Mouse (Mus musculus) gastrocnemius, adult 2 months (tissue): ENCODE measurements around the gene Foxo3. TPM values are rescaled to one million over a fixed set of nuclear protein-coding genes. Genes with fewer than 3 reads are reported as not detected.

Source experiments
- DNase-seq: peaks from one replicate; pipeline ENCODE4 v3.0.0; 2022
- H3K27ac ChIP-seq: fragments of 200-600 bp; 2 replicates; pipeline ENCODE4 v1.8.1; 2022; ENCODE audit warnings: mild to moderate bottlenecking
- H3K4me3 ChIP-seq: fragments of 200-600 bp; 2 replicates; pipeline ENCODE4 v1.8.1; 2022; ENCODE audit warnings: mild to moderate bottlenecking, moderate library complexity
- CTCF ChIP-seq: fragments of 200-600 bp; IDR thresholded peaks from 2 replicates; pipeline ENCODE4 v1.8.1; 2022; ENCODE audit warnings: antibody characterized with exemption, mild to moderate bottlenecking, moderate library complexity
- intact Hi-C: fragments of 180-260 bp; cut with DNase I; formaldehyde crosslinking; loops from one replicate; pipeline ENCODE4 v1.15.1; 2025
- total RNA-seq, 2 experiments: library from RNA; stranded (reverse); gene quantifications; 2 replicates each; pipeline ENCODE4 v1.2.3; 2021

Foxo3 gene
- total RNA-seq, 2 experiments from 2014 or later = 25.7 to 40.5 TPM

DNA sequence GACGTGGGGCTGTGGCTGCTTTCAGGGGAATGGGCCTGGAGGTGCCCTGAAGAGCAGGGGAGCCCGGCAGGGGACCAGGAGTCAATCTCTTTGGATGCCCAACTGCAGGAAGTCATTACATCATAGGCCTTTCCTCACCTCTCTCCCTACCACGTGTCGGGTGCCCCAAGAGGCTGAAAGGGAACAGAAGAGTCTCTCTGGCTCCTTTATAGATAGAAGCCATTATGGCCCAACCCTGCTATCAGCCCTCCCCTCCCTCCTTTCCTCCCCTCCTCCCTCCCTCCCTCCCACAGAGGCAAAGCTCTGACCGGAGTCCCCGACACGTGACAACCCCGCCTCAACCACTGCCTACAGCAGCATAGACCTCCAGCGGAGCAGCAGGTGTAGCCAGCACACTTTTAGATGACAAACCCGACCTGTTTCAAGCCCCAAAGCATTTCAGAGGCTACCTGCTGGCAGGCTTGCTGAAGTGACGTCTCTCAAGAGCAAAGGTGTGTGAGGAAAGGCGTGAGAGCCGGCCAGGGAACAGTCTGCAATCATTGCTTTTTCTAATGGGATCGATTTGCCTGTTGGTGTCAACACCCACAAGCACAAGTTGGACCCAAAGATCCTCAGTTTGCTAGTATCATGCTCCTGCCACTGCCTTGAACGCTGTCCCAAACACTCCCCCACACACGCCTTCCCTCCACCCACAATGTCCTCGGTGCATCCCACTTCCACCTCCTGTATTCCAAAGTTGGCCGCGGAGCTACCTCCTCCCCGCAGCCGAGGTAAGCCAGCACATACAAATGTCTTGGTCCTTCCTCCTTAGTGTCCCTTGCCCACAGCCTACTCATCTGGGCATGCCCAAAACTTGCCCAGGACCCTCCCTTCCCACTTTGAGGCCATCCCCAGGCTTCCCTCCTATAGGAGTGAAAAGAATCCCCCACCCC lies 2.5 kb downstream of the Foxo3 start:
- no peak for TF ChIP-seq CTCF
- DNase-seq = peak; percentile 51
- intact Hi-C loops = loop anchor here (5.0 kb wide), 1 partner anchor 182 kb away; no protein-coding TSS in a partner anchor
- H3K4me3 ChIP-seq = peak overlapping the region; percentile 84
- peak overlapping the region; percentile 100 for H3K27ac ChIP-seq

DNA sequence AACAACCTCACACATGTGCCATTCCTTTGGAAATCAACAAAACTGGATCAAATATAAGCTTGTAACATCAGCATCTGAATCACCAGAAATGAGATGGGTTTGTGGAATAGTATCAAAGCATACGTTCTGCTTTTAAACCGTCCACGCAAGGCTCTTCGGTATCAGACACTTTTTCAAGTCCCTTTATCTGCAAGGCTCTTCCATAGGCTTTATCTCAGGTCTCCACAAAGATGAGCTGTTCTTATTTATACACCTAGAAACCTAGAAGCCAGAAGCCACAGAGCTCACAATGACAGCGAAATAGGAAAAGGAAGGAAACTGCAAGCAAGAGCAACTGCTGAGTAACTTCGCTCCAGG lies 3.2 kb downstream of the Foxo3 start:
- peak overlapping the region; percentile 100 for H3K27ac ChIP-seq
- no peak for DNase-seq
- H3K4me3 ChIP-seq = peak overlapping the region; percentile 84
- no peak for TF ChIP-seq CTCF
- intact Hi-C loops = loop anchor here (5.0 kb wide), 1 partner anchor 181 kb away; no protein-coding TSS in a partner anchor

DNA sequence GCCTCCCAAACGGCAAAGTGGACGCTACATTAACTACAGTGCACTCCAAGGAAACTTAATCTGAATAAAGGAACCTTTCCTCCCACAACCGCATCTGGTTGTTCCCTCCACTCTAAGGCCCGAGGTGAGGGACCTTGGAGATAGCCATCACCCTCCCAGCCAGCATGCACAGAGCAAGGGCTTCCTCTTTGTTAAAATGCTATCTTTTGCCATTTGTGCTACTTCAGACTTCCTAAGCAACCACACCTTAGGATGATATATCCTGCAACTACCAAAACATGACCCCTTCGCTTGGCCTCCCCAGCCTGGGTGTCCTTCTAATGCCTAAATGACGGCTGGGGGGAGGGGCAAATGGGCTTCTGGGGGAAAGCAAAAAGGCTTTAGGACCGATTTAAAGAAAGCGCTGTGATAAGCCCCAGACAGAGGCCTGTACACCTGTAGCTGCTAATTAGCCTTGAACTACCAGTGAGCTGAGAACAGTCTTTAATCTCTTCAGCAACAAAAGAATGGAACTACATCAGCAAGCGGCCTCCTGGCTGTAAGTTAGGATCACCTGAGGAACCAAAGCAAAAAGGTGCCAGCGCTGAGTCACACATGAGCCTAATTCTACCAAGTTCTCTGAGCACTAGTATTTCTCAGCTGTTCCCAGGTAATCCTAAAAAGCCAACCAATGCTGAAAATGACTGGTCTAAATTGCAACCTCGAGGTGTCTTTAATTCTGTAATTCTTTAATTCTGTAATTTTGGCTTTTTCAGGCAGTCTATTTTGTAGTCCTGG lies 4.9 kb downstream of the Foxo3 start:
- DNase-seq = no peak
- no peak for TF ChIP-seq CTCF
- Histone ChIP-seq H3K4me3 (peak overlapping the region; percentile 51; the same call in 1 of the 2 replicates), H3K27ac (peak overlapping the region; percentile 77)
- intact Hi-C loops = loop anchor here (5.0 kb wide), 1 partner anchor 179 kb away; no protein-coding TSS in a partner anchor

- TF ChIP-seq CTCF = no peak
- Histone ChIP-seq H3K27ac (peak overlapping the region; percentile 77), H3K4me3 (peak overlapping the region; percentile 51)
- intact Hi-C loops = loop anchor here (5.0 kb wide), 1 partner anchor 178 kb away; no protein-coding TSS in a partner anchor
- peak; percentile 45 for DNase-seq
Observed at GRCm38 (mm10) chr10:42270277-42271083, 6.1 kb downstream of the Foxo3 start.

DNA sequence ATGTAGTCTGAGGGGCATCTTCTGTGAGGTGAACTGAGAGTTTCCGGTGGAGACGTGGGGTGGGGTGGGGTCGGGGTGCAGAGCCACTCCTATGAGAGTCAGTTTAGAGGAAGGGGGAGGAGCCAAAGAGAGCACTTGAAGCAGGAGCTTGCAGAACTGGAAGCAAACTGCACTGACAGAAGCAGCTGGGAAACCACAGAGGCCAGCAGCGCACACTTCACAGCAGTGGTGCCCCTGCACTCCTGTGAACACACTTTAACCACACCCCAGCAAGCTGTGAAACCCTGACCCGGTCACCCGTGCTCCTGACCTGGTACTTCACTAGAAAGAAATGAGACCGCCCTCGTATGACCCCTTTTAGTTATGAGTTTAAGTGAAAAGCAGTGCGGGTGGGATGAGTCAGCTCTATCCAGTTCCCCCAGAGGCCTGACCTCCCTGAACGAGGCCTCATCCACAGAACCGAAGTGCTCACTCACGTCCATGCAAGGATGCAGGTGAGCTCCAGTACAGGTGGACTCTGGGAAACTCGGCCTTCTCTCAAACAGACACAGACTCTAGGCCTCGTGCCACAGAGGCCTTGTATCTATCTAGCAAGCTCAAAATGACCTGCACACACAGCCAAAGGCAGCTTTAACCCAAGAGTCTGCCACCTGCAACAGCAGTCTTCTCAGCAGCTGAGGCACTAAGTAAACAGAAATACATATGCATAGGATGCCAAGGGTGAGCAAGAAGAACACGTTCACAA lies 7.1 kb downstream of the Foxo3 start:
- intact Hi-C loops = loop anchor here (5.0 kb wide), 1 partner anchor 177 kb away; no protein-coding TSS in a partner anchor

DNA sequence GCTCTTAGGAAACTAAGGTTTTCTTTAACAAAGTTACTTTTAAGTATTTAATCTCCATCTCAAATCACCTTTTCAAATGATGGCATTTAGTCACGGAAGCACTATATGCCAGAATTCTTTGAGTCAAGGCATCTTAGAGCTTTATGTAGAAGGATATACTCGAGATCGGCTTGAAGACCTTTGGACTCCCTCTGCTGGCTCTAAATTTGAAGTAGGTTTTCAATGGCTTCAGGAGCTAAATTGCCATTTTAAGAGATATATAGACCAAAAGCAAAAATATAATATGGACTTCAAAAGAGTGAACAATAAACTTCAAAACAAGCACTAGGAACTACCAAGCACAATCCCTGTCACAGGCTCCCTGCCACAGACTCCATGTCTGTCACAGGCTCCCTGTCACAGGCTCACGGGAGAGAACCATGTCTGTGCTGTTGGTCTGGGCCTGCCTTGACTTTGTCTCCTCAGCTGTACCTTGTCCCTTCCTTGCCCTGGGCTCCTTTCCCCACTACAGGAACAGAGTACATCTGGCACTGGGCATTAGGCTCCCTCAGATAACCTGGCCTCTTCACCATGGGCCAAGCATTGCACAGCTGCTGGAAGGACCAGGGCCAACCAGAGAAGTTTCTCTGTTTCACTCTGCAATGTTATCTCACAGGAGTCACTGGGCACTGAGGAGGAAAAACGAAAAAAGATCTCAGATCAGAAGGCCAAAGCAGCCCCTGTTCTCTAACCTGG lies 8.6 kb downstream of the Foxo3 start:
- Histone ChIP-seq H3K4me3 (no peak overlapping the region), H3K27ac (peak overlapping the region; percentile 77)
- intact Hi-C loops = no loop called here
- no peak for DNase-seq
- TF ChIP-seq CTCF = peak; percentile 37

More for the DNA sequence above, 7.1 kb downstream of the Foxo3 start:
- H3K4me3 ChIP-seq = peak overlapping the region; percentile 5
- peak overlapping the region; percentile 77 for H3K27ac ChIP-seq
- DNase-seq = no peak
- TF ChIP-seq CTCF = no peak

DNA sequence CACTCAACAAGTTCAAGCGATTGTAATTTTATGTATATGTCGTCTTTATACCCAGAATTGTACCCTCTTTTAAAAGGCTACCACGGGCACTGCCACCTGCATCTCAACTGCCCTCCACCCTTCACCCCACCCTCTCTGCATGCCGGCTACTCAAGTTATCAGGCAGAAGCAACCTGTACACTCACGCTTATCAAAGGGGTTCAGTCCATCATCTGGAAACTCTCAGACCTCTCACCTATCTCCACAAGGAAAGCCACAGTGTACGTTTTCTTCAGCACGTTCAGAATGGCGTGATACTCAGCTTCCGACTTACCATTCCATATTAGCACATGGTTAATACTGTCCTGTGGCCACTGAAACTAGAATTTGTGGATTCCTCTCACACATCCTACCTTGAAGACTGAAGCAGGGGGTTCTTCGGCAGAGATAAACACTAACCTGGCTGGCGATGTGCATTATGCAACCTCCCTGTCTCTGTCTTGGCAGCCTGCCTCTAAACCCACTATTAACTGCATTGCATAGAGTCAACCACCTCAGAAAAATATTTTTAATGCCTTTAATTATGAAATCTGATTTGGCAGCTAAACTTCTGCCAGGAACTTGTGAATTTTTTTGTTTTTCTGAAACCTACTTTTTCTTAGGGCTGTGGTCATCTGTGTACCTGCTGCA lies 11.4 kb downstream of the Foxo3 start:
- TF ChIP-seq CTCF = no peak
- peak overlapping the region; percentile 74 for H3K27ac ChIP-seq
- intact Hi-C loops = loop anchor here (2.0 kb wide), 1 partner anchor 14 kb away; no protein-coding TSS in a partner anchor
- DNase-seq = no peak
- no peak overlapping the region for H3K4me3 ChIP-seq

GRCm38 (mm10) chr10:42264195-42264594 lies 12.4 kb downstream of the Foxo3 start:
- intact Hi-C loops = loop anchor here (2.0 kb wide), 1 partner anchor 13 kb away; no protein-coding TSS in a partner anchor
- Histone ChIP-seq H3K4me3 (peak overlapping the region; percentile 9; the same call in 1 of the 2 replicates), H3K27ac (peak overlapping the region; percentile 74)
- TF ChIP-seq CTCF = no peak
- DNase-seq = no peak

- no peak for DNase-seq
- TF ChIP-seq CTCF = no peak
- Histone ChIP-seq H3K27ac (peak overlapping the region; percentile 74), H3K4me3 (peak overlapping the region; percentile 9; the same call in 1 of the 2 replicates)
- intact Hi-C loops = loop anchor here (2.0 kb wide), 1 partner anchor 13 kb away; no protein-coding TSS in a partner anchor
Observed at GRCm38 (mm10) chr10:42263701-42264100, 12.9 kb downstream of the Foxo3 start.

GRCm38 (mm10) chr10:42262061-42262460 lies 14.5 kb downstream of the Foxo3 start:
- no peak for TF ChIP-seq CTCF
- H3K27ac ChIP-seq = no peak overlapping the region
- H3K4me3 ChIP-seq = no peak overlapping the region
- intact Hi-C loops = no loop called here
- no peak for DNase-seq
